Mouse (Mus musculus) CH12.LX (cell line): ENCODE results near the gene Stap2. TPM values are rescaled to one million over a fixed set of nuclear protein-coding genes. Genes with fewer than 3 reads are reported as not detected.
A peak's percentile ranks its signal among the peaks of the same experiment; 100 is the strongest.

Experiments
- DNase-seq: peaks from one replicate; pipeline ENCODE4 v3.0.0-alpha.2; 2013; ENCODE audit errors: extremely low read depth
- H3K27ac ChIP-seq: 2 replicates; pipeline ENCODE4 v1.5.1; 2012; ENCODE audit warnings: low read depth, mild to moderate bottlenecking, control low read depth, moderate library complexity; ENCODE audit not compliant: insufficient read depth
- H3K27me3 ChIP-seq: replicated peaks from 2 replicates; pipeline ENCODE3; 2012; ENCODE audit warnings: inconsistent platforms
- H3K36me3 ChIP-seq, 2 experiments: replicated peaks in 1 of 2; 2 replicates each; pipeline versions ENCODE3 to v1.6.1; 2012; ENCODE audit warnings: inconsistent platforms in 1 of 2, low read length in 1 of 2, mild to moderate bottlenecking in 1 of 2, mixed read lengths in 1 of 2, moderate library complexity in 1 of 2; ENCODE audit not compliant: control insufficient read depth in 1 of 2, insufficient read depth in 1 of 2
- H3K4me1 ChIP-seq, 2 experiments: 2 replicates each; pipeline ENCODE4 v1.6.1; 2012; ENCODE audit warnings: inconsistent platforms in 1 of 2, moderate library complexity in 1 of 2; ENCODE audit not compliant: insufficient read depth in 2 of 2, control insufficient read depth in 1 of 2
- H3K4me2 ChIP-seq: 2 replicates; pipeline ENCODE4 v1.6.1; 2012; ENCODE audit warnings: low read depth, mild to moderate bottlenecking, control low read depth; ENCODE audit not compliant: poor library complexity, insufficient read depth, severe bottlenecking
- H3K4me3 ChIP-seq, 3 experiments: fragments of 150-350 bp in 1 of 3; sonication (generic) in 1 of 3; replicated peaks in 1 of 3; 2 replicates each; pipeline versions ENCODE3 to v1.5.1; 2011 to 2012; ENCODE audit warnings: low read depth in 2 of 3, low read length in 2 of 3, mild to moderate bottlenecking in 2 of 3, moderate library complexity in 2 of 3, control low read depth in 1 of 3, improper control_type of control experiment in 1 of 3, inconsistent platforms in 1 of 3, mixed read lengths in 1 of 3; ENCODE audit not compliant: poor library complexity in 1 of 3
- H3K79me2 ChIP-seq: replicated peaks from 2 replicates; pipeline ENCODE4 v1.6.1; 2012; ENCODE audit warnings: mild to moderate bottlenecking, moderate library complexity; ENCODE audit not compliant: control insufficient read depth, poor library complexity, insufficient read depth, severe bottlenecking; ENCODE audit errors: extremely low read depth
- H3K9ac ChIP-seq: 2 replicates; pipeline ENCODE4 v1.6.1; 2012; ENCODE audit warnings: low read depth, mild to moderate bottlenecking, control low read depth, moderate library complexity; ENCODE audit not compliant: insufficient read depth
- H3K9me3 ChIP-seq: replicated peaks from 2 replicates; pipeline ENCODE3; 2012; ENCODE audit warnings: low read length, inconsistent platforms, mixed read lengths
- BHLHE40 ChIP-seq: IDR thresholded peaks from 2 replicates; pipeline ENCODE4 v1.6.1; 2011; ENCODE audit warnings: mild to moderate bottlenecking, low read depth, low read length, improper control_type of control experiment
- CHD2 ChIP-seq: IDR thresholded peaks from 2 replicates; pipeline ENCODE4 v1.6.1; 2011; ENCODE audit warnings: low read length, improper control_type of control experiment
- E2F4 ChIP-seq: IDR thresholded peaks from 2 replicates; pipeline ENCODE4 v1.6.1; 2011; ENCODE audit warnings: low read depth, low read length, improper control_type of control experiment; ENCODE audit not compliant: insufficient replicate concordance
- ELF1 ChIP-seq: IDR thresholded peaks from 2 replicates; pipeline ENCODE4 v1.6.1; 2014; ENCODE audit warnings: low read depth, mild to moderate bottlenecking, inconsistent platforms, low read length, improper control_type of control experiment
- ETS1 ChIP-seq: conservative IDR thresholded peaks from 2 replicates; pipeline ENCODE4 v1.6.1; 2012; ENCODE audit warnings: low read depth, mild to moderate bottlenecking, inconsistent platforms, low read length, improper control_type of control experiment, moderate library complexity
- IRF4 ChIP-seq: IDR thresholded peaks from 2 replicates; pipeline ENCODE4 v1.6.1; 2014; ENCODE audit warnings: low read depth, mild to moderate bottlenecking, inconsistent platforms, low read length, improper control_type of control experiment
- JUN ChIP-seq: IDR thresholded peaks from 2 replicates; pipeline ENCODE4 v1.6.1; 2011; ENCODE audit warnings: low read depth, mild to moderate bottlenecking, low read length, improper control_type of control experiment, moderate library complexity; ENCODE audit not compliant: insufficient read depth
- KAT2A ChIP-seq: IDR thresholded peaks from 2 replicates; pipeline ENCODE4 v1.6.1; 2012; ENCODE audit warnings: low read length, improper control_type of control experiment, inconsistent platforms; ENCODE audit not compliant: insufficient replicate concordance
- MEF2A ChIP-seq: IDR thresholded peaks from 2 replicates; pipeline ENCODE4 v1.6.1; 2014; ENCODE audit warnings: low read depth, mild to moderate bottlenecking, inconsistent platforms, low read length, improper control_type of control experiment, borderline replicate concordance
- MYC ChIP-seq: IDR thresholded peaks from 2 replicates; pipeline ENCODE4 v1.6.1; 2011; ENCODE audit warnings: low read depth, mild to moderate bottlenecking, improper control_type of control experiment, low read length
- POLR2AphosphoS2 ChIP-seq: IDR thresholded peaks from 2 replicates; pipeline ENCODE4 v1.6.1; 2011; ENCODE audit warnings: low read depth, low read length, improper control_type of control experiment
- RAD21 ChIP-seq: IDR thresholded peaks from 2 replicates; pipeline ENCODE4 v1.6.1; 2011; ENCODE audit warnings: low read depth, mild to moderate bottlenecking, low read length, improper control_type of control experiment, moderate library complexity
- SIN3A ChIP-seq: IDR thresholded peaks from 2 replicates; pipeline ENCODE4 v1.6.1; 2012; ENCODE audit warnings: low read length, improper control_type of control experiment, inconsistent platforms
- SMC3 ChIP-seq: IDR thresholded peaks from 2 replicates; pipeline ENCODE4 v1.6.1; 2011; ENCODE audit warnings: low read depth, low read length, improper control_type of control experiment
- TCF12 ChIP-seq: IDR thresholded peaks from 2 replicates; pipeline ENCODE4 v1.6.1; 2014; ENCODE audit warnings: low read depth, mild to moderate bottlenecking, inconsistent platforms, low read length, improper control_type of control experiment
- UBTF ChIP-seq: IDR thresholded peaks from 2 replicates; pipeline ENCODE4 v1.6.1; 2012; ENCODE audit warnings: low read depth, mild to moderate bottlenecking, inconsistent platforms, low read length, improper control_type of control experiment, moderate library complexity
- USF2 ChIP-seq: conservative IDR thresholded peaks from 2 replicates; pipeline ENCODE4 v1.6.1; 2011; ENCODE audit warnings: low read depth, low read length, improper control_type of control experiment
- ZC3H11A ChIP-seq: IDR thresholded peaks from 2 replicates; pipeline ENCODE4 v1.6.1; 2012; ENCODE audit warnings: low read depth, mild to moderate bottlenecking, inconsistent platforms, low read length, improper control_type of control experiment
- ZKSCAN1 ChIP-seq: IDR thresholded peaks from 2 replicates; pipeline ENCODE4 v1.6.1; 2012; ENCODE audit warnings: low read depth, inconsistent platforms, low read length, improper control_type of control experiment, borderline replicate concordance
- ZMIZ1 ChIP-seq: IDR thresholded peaks from 2 replicates; pipeline ENCODE4 v1.6.1; 2012; ENCODE audit warnings: low read depth, mild to moderate bottlenecking, inconsistent platforms, low read length, improper control_type of control experiment
- dilution Hi-C: fragments of 300-500 bp; cut with MboI; formaldehyde crosslinking; loops from 2 replicates; pipeline ENCODE4 v1.14.3; 2020; ENCODE audit warnings: low sequenced_read_pairs; ENCODE audit not compliant: extremely low pct_unique_long_range_greater_than_20kb, extremely low pct_ligation_motif_present
- in situ Hi-C: fragments of 300-500 bp; cut with MboI; formaldehyde crosslinking; loops from 3 replicates; pipeline ENCODE4 v1.14.3; 2019; ENCODE audit warnings: low sequenced_read_pairs, low pct_ligation_motif_present, low pct_unique_long_range_greater_than_20kb, mixed read lengths
- polyA plus RNA-seq: library from polyadenylated mRNA; unstranded; fragments of >175 nt; gene quantifications from 2 replicates; pipeline ENCODE4 v1.2.1, GENCODE M21; 2012; ENCODE audit warnings: low read depth; ENCODE audit not compliant: insufficient read length
- total RNA-seq, 2 experiments: library from RNA; depleted of rRNA; stranded (reverse); fragments of 300-350 nt in 1 of 2; fragments of >200 nt in 1 of 2; gene quantifications; 2 replicates each; pipeline ENCODE4 v1.2.3; 2012 to 2014

Gene Stap2
- total and polyA plus RNA-seq, 3 experiments, result 0.51 to 3.2 (median 0.52) TPM

- Histone ChIP-seq H3K4me3 (no peak overlapping the region), H3K27me3 (no peaks in the 10 kb centered on the region), H3K9me3 (no peaks in the 10 kb centered on the region), H3K36me3 (peaks cover 46 to 71% of the 10 kb centered on the region in 2 experiments), H3K27ac (peak overlapping the region; percentile 8; the same call in 1 of the 2 replicates), H3K4me1 (peaks cover 19 to 37% of the 10 kb centered on the region in 2 experiments), H3K79me2 (peaks cover 4% of the 10 kb centered on the region; the same call in 1 of the 2 replicates), H3K9ac (no peak overlapping the region), H3K4me2 (no peak overlapping the region)
- in situ Hi-C loops, result no loop called here
- no peak for TF ChIP-seq SMC3
- no peak for TF ChIP-seq RAD21
- TF ChIP-seq SIN3A, result no peak
- TF ChIP-seq ETS1, result no peak
- TF ChIP-seq JUN, result no peak
- no peak for TF ChIP-seq TCF12
- no peak for TF ChIP-seq ZKSCAN1
- no peak for TF ChIP-seq MYC
- TF ChIP-seq POLR2AphosphoS2, result no peak
- TF ChIP-seq MEF2A, result no peak
- TF ChIP-seq IRF4, result no peak
- TF ChIP-seq UBTF, result no peak
- no peak for TF ChIP-seq E2F4
- TF ChIP-seq USF2, result no peak
- no peak for TF ChIP-seq BHLHE40
- no peak for TF ChIP-seq ZC3H11A
- no peak for TF ChIP-seq ZMIZ1
- dilution Hi-C loops, result no loop called here
- no peak for DNase-seq
These were observed 43.8 kb downstream of the Stap2 start for GRCm38 (mm10) chr17:55961631-55962030.

- no peak overlapping the region for H3K4me3 ChIP-seq
- H3K27me3 ChIP-seq, result no peaks in the 10 kb centered on the region
- dilution Hi-C loops, result no loop called here
- H3K4me2 ChIP-seq, result no peak overlapping the region
- peaks cover 27 to 46% of the 10 kb centered on the region in 2 experiments for H3K4me1 ChIP-seq
- no peaks in the 10 kb centered on the region for H3K9me3 ChIP-seq
- TF ChIP-seq KAT2A, result no peak
- no peak for TF ChIP-seq SIN3A
- no peak for TF ChIP-seq UBTF
- TF ChIP-seq ELF1, result no peak
- TF ChIP-seq ZMIZ1, result no peak
- no peak for TF ChIP-seq TCF12
- TF ChIP-seq E2F4, result no peak
- TF ChIP-seq CHD2, result no peak
- TF ChIP-seq, all 38 proteins: peak for 0
- no peak for DNase-seq
- in situ Hi-C loops, result no loop called here
- Histone ChIP-seq H3K27ac (no peak overlapping the region), H3K36me3 (peaks cover 49 to 72% of the 10 kb centered on the region in 2 experiments), H3K79me2 (peaks cover 11% of the 10 kb centered on the region), H3K9ac (no peak overlapping the region)
These were observed 44.6 kb downstream of the Stap2 start for GRCm38 (mm10) chr17:55960791-55961190.
